Mouse (Mus musculus): ENCODE measurements around the gene Otud3. TPM values are rescaled to one million over a fixed set of nuclear protein-coding genes. Genes with fewer than 3 reads are reported as not detected.

Gene Otud3
- 3.6 and 4.3 TPM in 2 replicates for polyA plus RNA-seq (2012; rRNA removed)

GRCm38 (mm10) chr4:138913797-138914196 lies at the start of gene Otud3:
Otud3 (minus strand) TSS chr4:138913945.
- TF ChIP-seq CTCF (IDR thresholded peaks at IDR 0.05; ENCODE audit: extremely low read depth, insufficient read depth, insufficient read length, insufficient replicate concordance) (peak; percentile 58; the same call in 1 of the 2 replicates), POLR2A (IDR thresholded peaks at IDR 0.05; ENCODE audit: low read depth, low read length) (peak; percentile 54; the same call in 1 of the 2 replicates)
- no peak within 1 kb of the TSS for H3K27ac ChIP-seq (ENCODE audit: insufficient read depth, low read length)
- H3K4me3 ChIP-seq (ENCODE audit: extremely low read depth, insufficient read depth, insufficient read length): peak within 1 kb of the TSS; percentile 72
- 2% methylated on average over 39 of the region's 39 CpGs for WGBS
- H3K36me3 ChIP-seq (ENCODE audit: control insufficient read depth, insufficient read depth, low read length): peaks cover 5% of the 10 kb centered on the region; the same call in 1 of the 2 replicates
- DNase-seq (ENCODE audit: low read depth in 1 of 2, low spot score in 2 of 2): peak; percentile 88 to 91
- H3K4me1 ChIP-seq (ENCODE audit: control insufficient read depth, insufficient read depth, insufficient read length): peaks cover 6% of the 10 kb centered on the region; the same call in 1 of the 2 replicates
- no peaks in the 10 kb centered on the region for H3K27me3 ChIP-seq (ENCODE audit: control insufficient read depth, insufficient read depth, low read length)

GRCm38 (mm10) chr4:138962719-138963118 lies 49.0 kb upstream of the Otud3 start:
- WGBS: 72% methylated on average over 5 of the region's 5 CpGs
- Histone ChIP-seq H3K36me3 (ENCODE audit: control insufficient read depth, insufficient read depth, low read length) (no peaks in the 10 kb centered on the region), H3K27me3 (ENCODE audit: control insufficient read depth, insufficient read depth, low read length) (no peaks in the 10 kb centered on the region), H3K4me1 (ENCODE audit: control insufficient read depth, insufficient read depth, insufficient read length) (peaks cover 2% of the 10 kb centered on the region; the same call in 1 of the 2 replicates), H3K4me3 (ENCODE audit: extremely low read depth, insufficient read depth, insufficient read length) (no peak overlapping the region), H3K27ac (ENCODE audit: insufficient read depth, low read length) (no peak overlapping the region)
- TF ChIP-seq CTCF (IDR thresholded peaks at IDR 0.05; ENCODE audit: extremely low read depth, insufficient read depth, insufficient read length, insufficient replicate concordance): no peak
- no peak for TF ChIP-seq POLR2A (IDR thresholded peaks at IDR 0.05; ENCODE audit: low read depth, low read length)
- DNase-seq (ENCODE audit: low read depth in 1 of 2, low spot score in 2 of 2): no peak

GRCm38 (mm10) chr4:138959926-138960325 lies 46.2 kb upstream of the Otud3 start:
- 72% methylated on average over 7 of the region's 7 CpGs for WGBS
- Histone ChIP-seq H3K4me3 (ENCODE audit: extremely low read depth, insufficient read depth, insufficient read length) (no peak overlapping the region), H3K36me3 (ENCODE audit: control insufficient read depth, insufficient read depth, low read length) (no peaks in the 10 kb centered on the region), H3K4me1 (ENCODE audit: control insufficient read depth, insufficient read depth, insufficient read length) (peaks cover 2% of the 10 kb centered on the region; the same call in 1 of the 2 replicates), H3K27ac (ENCODE audit: insufficient read depth, low read length) (no peak overlapping the region), H3K27me3 (ENCODE audit: control insufficient read depth, insufficient read depth, low read length) (no peaks in the 10 kb centered on the region)
- DNase-seq (ENCODE audit: low read depth in 1 of 2, low spot score in 2 of 2): no peak
- TF ChIP-seq CTCF (IDR thresholded peaks at IDR 0.05; ENCODE audit: extremely low read depth, insufficient read depth, insufficient read length, insufficient replicate concordance) (no peak), POLR2A (IDR thresholded peaks at IDR 0.05; ENCODE audit: low read depth, low read length) (no peak)

GRCm38 (mm10) chr4:138959120-138959519 lies 45.4 kb upstream of the Otud3 start:
- no peaks in the 10 kb centered on the region for H3K27me3 ChIP-seq (ENCODE audit: control insufficient read depth, insufficient read depth, low read length)
- DNase-seq (ENCODE audit: low read depth in 1 of 2, low spot score in 2 of 2): no peak
- 86% methylated on average over 15 of the region's 15 CpGs for WGBS
- peaks cover 2% of the 10 kb centered on the region; the same call in 1 of the 2 replicates for H3K4me1 ChIP-seq (ENCODE audit: control insufficient read depth, insufficient read depth, insufficient read length)
- H3K27ac ChIP-seq (ENCODE audit: insufficient read depth, low read length): no peak overlapping the region
- no peak overlapping the region for H3K4me3 ChIP-seq (ENCODE audit: extremely low read depth, insufficient read depth, insufficient read length)
- H3K36me3 ChIP-seq (ENCODE audit: control insufficient read depth, insufficient read depth, low read length): no peaks in the 10 kb centered on the region
- TF ChIP-seq CTCF (IDR thresholded peaks at IDR 0.05; ENCODE audit: extremely low read depth, insufficient read depth, insufficient read length, insufficient replicate concordance) (no peak), POLR2A (IDR thresholded peaks at IDR 0.05; ENCODE audit: low read depth, low read length) (no peak)

- WGBS: 83% methylated on average over 9 of the region's 9 CpGs
- no peak overlapping the region for H3K4me3 ChIP-seq (ENCODE audit: extremely low read depth, insufficient read depth, insufficient read length)
- no peaks in the 10 kb centered on the region for H3K36me3 ChIP-seq (ENCODE audit: control insufficient read depth, insufficient read depth, low read length)
- H3K4me1 ChIP-seq (ENCODE audit: control insufficient read depth, insufficient read depth, insufficient read length): peaks cover 2% of the 10 kb centered on the region; the same call in 1 of the 2 replicates
- no peak for TF ChIP-seq CTCF (IDR thresholded peaks at IDR 0.05; ENCODE audit: extremely low read depth, insufficient read depth, insufficient read length, insufficient replicate concordance)
- TF ChIP-seq POLR2A (IDR thresholded peaks at IDR 0.05; ENCODE audit: low read depth, low read length): no peak
- H3K27ac ChIP-seq (ENCODE audit: insufficient read depth, low read length): no peak overlapping the region
- no peaks in the 10 kb centered on the region for H3K27me3 ChIP-seq (ENCODE audit: control insufficient read depth, insufficient read depth, low read length)
- DNase-seq (ENCODE audit: low read depth in 1 of 2, low spot score in 2 of 2): no peak
These were observed 44.9 kb upstream of the Otud3 start for GRCm38 (mm10) chr4:138958612-138959011.

- DNase-seq (ENCODE audit: low read depth in 1 of 2, low spot score in 2 of 2): no peak
- Histone ChIP-seq H3K4me1 (ENCODE audit: control insufficient read depth, insufficient read depth, insufficient read length) (no peaks in the 10 kb centered on the region), H3K36me3 (ENCODE audit: control insufficient read depth, insufficient read depth, low read length) (no peaks in the 10 kb centered on the region), H3K27me3 (ENCODE audit: control insufficient read depth, insufficient read depth, low read length) (no peaks in the 10 kb centered on the region), H3K27ac (ENCODE audit: insufficient read depth, low read length) (no peak overlapping the region), H3K4me3 (ENCODE audit: extremely low read depth, insufficient read depth, insufficient read length) (no peak overlapping the region)
- TF ChIP-seq POLR2A (IDR thresholded peaks at IDR 0.05; ENCODE audit: low read depth, low read length): no peak
- TF ChIP-seq CTCF (IDR thresholded peaks at IDR 0.05; ENCODE audit: extremely low read depth, insufficient read depth, insufficient read length, insufficient replicate concordance): no peak
- 86% methylated on average over 2 of the region's 2 CpGs for WGBS
These were observed 34.5 kb upstream of the Otud3 start for GRCm38 (mm10) chr4:138948257-138948656.

GRCm38 (mm10) chr4:138943730-138944129 lies 30.0 kb upstream of the Otud3 start:
- peak overlapping the region; percentile 54 for H3K4me3 ChIP-seq (ENCODE audit: extremely low read depth, insufficient read depth, insufficient read length)
- TF ChIP-seq CTCF (IDR thresholded peaks at IDR 0.05; ENCODE audit: extremely low read depth, insufficient read depth, insufficient read length, insufficient replicate concordance): peak; percentile 60; the same call in 1 of the 2 replicates
- TF ChIP-seq POLR2A (IDR thresholded peaks at IDR 0.05; ENCODE audit: low read depth, low read length): no peak
- no peaks in the 10 kb centered on the region for H3K27me3 ChIP-seq (ENCODE audit: control insufficient read depth, insufficient read depth, low read length)
- 8% methylated on average over 15 of the region's 15 CpGs for WGBS
- H3K4me1 ChIP-seq (ENCODE audit: control insufficient read depth, insufficient read depth, insufficient read length): no peaks in the 10 kb centered on the region; the same call in 1 of the 2 replicates
- DNase-seq (ENCODE audit: low read depth in 1 of 2, low spot score in 2 of 2): peak; percentile 89 to 91
- H3K27ac ChIP-seq (ENCODE audit: insufficient read depth, low read length): no peak overlapping the region
- no peaks in the 10 kb centered on the region for H3K36me3 ChIP-seq (ENCODE audit: control insufficient read depth, insufficient read depth, low read length)
